Mouse (Mus musculus) heart, embryonic 12.5 days (tissue): ENCODE measurements around the gene Tent4a. TPM values are rescaled to one million over a fixed set of nuclear protein-coding genes. Genes with fewer than 3 reads are reported as not detected.
A peak's percentile ranks its signal among the peaks of the same experiment; 100 is the strongest.

Experiments used
- ATAC-seq: fragments of 200-750 bp; cut with Nextera tagmentation; 2 replicates; pipeline ENCODE4 v1.8.0; 2017; ENCODE audit warnings: moderate TSS enrichment, moderate library complexity; ENCODE audit not compliant: insufficient number of reproducible peaks, low FRiP score
- H3K27ac ChIP-seq: fragments of 300-500 bp; sonication (generic); 2 replicates; pipeline ENCODE4 v1.5.1; 2016; ENCODE audit warnings: mild to moderate bottlenecking, moderate library complexity; ENCODE audit not compliant: poor library complexity, severe bottlenecking
- H3K27me3 ChIP-seq: fragments of 300-500 bp; sonication (generic); replicated peaks from 2 replicates; pipeline ENCODE4 v1.6.1; 2016; ENCODE audit warnings: mild to moderate bottlenecking, moderate library complexity
- H3K36me3 ChIP-seq: fragments of 300-500 bp; sonication (generic); 2 replicates; pipeline ENCODE4 v1.6.1; 2016; ENCODE audit warnings: mild to moderate bottlenecking, moderate library complexity
- H3K4me1 ChIP-seq: fragments of 300-500 bp; sonication (generic); replicated peaks from 2 replicates; pipeline ENCODE4 v1.6.1; 2016; ENCODE audit warnings: mild to moderate bottlenecking
- H3K4me2 ChIP-seq: fragments of 300-500 bp; sonication (generic); 2 replicates; pipeline ENCODE4 v1.6.1; 2016; ENCODE audit warnings: mild to moderate bottlenecking, moderate library complexity
- H3K4me3 ChIP-seq: fragments of 300-500 bp; sonication (generic); 2 replicates; pipeline ENCODE4 v1.5.1; 2016; ENCODE audit warnings: mild to moderate bottlenecking
- H3K9ac ChIP-seq: fragments of 300-500 bp; sonication (generic); 2 replicates; pipeline ENCODE4 v1.6.1; 2016; ENCODE audit warnings: mild to moderate bottlenecking, moderate library complexity
- H3K9me3 ChIP-seq: fragments of 300-500 bp; sonication (generic); replicated peaks from 2 replicates; pipeline ENCODE4 v1.6.1; 2016; ENCODE audit warnings: mild to moderate bottlenecking, moderate library complexity
- WGBS: fragments of 180-500 bp; shearing (Covaris S2); methylation state at CpG from one replicate; pipeline ENCODE4 v1.1.7; 2016; 5-methylcytosine and 5-hydroxymethylcytosine counted together
- polyA plus RNA-seq: library from polyadenylated mRNA; unstranded; fragments of >200 nt; fragmentation: Nextera tagmentation; extraction: Ambion mirVana; gene quantifications from 2 replicates; pipeline ENCODE4 v1.2.1, GENCODE M21; 2016

Tent4a gene
- polyA plus RNA-seq, 1 experiment from 2014 or later: 4.0 TPM

- 24% methylated on average over 3 of the region's 3 CpGs for WGBS
- Histone ChIP-seq H3K4me3 (no peak overlapping the region), H3K4me2 (no peak overlapping the region), H3K9ac (no peak overlapping the region), H3K27ac (no peak overlapping the region), H3K27me3 (0 out of 2 replicates have a peak, but pooled peaks cover 2% of the 10 kb centered on the region), H3K9me3 (no peaks in the 10 kb centered on the region), H3K36me3 (no peaks in the 10 kb centered on the region), H3K4me1 (peaks cover 46% of the 10 kb centered on the region)
- ATAC-seq: no peak
These were observed 10.6 kb upstream of the Tent4a start for GRCm38 (mm10) chr13:69545019-69545418.

DNA sequence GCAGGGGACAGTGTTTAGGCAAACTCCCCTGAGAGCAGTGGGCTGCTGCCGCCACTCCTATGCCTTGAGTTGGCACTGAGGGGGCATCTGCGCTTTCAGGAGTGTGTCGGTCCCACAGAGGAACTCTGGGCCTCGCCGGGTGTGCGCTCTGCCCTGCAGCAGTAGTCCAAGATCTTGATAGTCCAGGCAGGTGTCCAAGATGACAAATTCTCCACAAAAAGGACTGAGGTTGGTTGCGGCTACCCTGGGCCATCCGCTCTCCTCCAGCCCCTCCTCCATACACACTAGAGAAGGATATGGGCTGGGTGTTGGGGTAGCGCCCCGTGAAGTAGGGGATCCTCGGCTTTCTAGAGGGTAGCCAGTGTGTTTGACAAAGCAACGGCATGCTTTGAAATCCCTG lies 9.2 kb upstream of the Tent4a start:
- Histone ChIP-seq H3K27me3 (0 out of 2 replicates have a peak, but pooled peaks cover 2% of the 10 kb centered on the region), H3K4me2 (peak overlapping the region; percentile 64), H3K27ac (peak overlapping the region; percentile 76), H3K36me3 (no peaks in the 10 kb centered on the region), H3K4me3 (peak overlapping the region; percentile 33), H3K9me3 (no peaks in the 10 kb centered on the region), H3K9ac (peak overlapping the region; percentile 57), H3K4me1 (peaks cover 60% of the 10 kb centered on the region)
- ATAC-seq: 0 out of 2 replicates have a peak, but pooled peaks have one; percentile 13
- 44% methylated on average over 12 of the region's 12 CpGs for WGBS

- Histone ChIP-seq H3K4me2 (peak overlapping the region; percentile 64), H3K9ac (peak overlapping the region; percentile 57; the same call in 1 of the 2 replicates), H3K27me3 (0 out of 2 replicates have a peak, but pooled peaks cover 2% of the 10 kb centered on the region), H3K27ac (peak overlapping the region; percentile 76), H3K4me3 (peak overlapping the region; percentile 1; the same call in 1 of the 2 replicates), H3K4me1 (peaks cover 66% of the 10 kb centered on the region), H3K36me3 (no peaks in the 10 kb centered on the region), H3K9me3 (no peaks in the 10 kb centered on the region)
- 0 out of 2 replicates have a peak, but pooled peaks have one; percentile 13 for ATAC-seq
- WGBS: 35% methylated on average over 17 of the region's 17 CpGs
These were observed 8.3 kb upstream of the Tent4a start for GRCm38 (mm10) chr13:69542571-69543352.

- Histone ChIP-seq H3K4me1 (peaks cover 64% of the 10 kb centered on the region), H3K27ac (peak overlapping the region; percentile 4; the same call in 1 of the 2 replicates), H3K9me3 (no peaks in the 10 kb centered on the region), H3K4me2 (no peak overlapping the region), H3K27me3 (0 out of 2 replicates have a peak, but pooled peaks cover 2% of the 10 kb centered on the region), H3K9ac (no peak overlapping the region), H3K36me3 (no peaks in the 10 kb centered on the region), H3K4me3 (no peak overlapping the region)
- 59% methylated on average over 10 of the region's 10 CpGs for WGBS
- no peak for ATAC-seq
These were observed 7.4 kb upstream of the Tent4a start for GRCm38 (mm10) chr13:69541776-69542175.

DNA sequence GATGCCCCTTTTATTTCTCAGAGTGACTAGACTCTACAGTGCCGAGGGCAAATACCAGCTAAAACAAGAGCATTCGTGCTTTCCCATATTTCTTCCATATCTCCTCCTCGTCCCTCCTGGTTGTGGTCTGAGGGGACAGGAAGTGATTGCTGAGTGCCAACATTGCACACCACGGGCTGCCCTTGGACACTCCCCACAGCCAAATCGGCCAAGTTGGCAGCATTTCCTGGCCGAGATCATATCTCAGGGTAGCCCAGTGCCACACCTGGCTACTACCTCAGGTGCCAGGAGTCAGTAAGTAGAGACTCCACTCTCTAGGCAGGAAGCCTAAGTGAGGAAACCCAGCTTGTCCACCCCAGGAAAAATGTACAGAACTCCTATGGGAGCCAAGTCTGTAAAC lies 6.8 kb upstream of the Tent4a start:
- Histone ChIP-seq H3K4me1 (peaks cover 66% of the 10 kb centered on the region), H3K36me3 (no peaks in the 10 kb centered on the region), H3K4me3 (no peak overlapping the region), H3K9ac (no peak overlapping the region), H3K27me3 (0 out of 2 replicates have a peak, but pooled peaks cover 2% of the 10 kb centered on the region), H3K4me2 (no peak overlapping the region), H3K27ac (0 out of 2 replicates have a peak overlapping the region, but pooled peaks have one; percentile 4), H3K9me3 (no peaks in the 10 kb centered on the region)
- 54% methylated on average over 6 of the region's 6 CpGs for WGBS
- ATAC-seq: no peak

GRCm38 (mm10) chr13:69538327-69538726 lies 3.9 kb upstream of the Tent4a start:
- Histone ChIP-seq H3K36me3 (no peaks in the 10 kb centered on the region), H3K4me2 (peak overlapping the region; percentile 3; the same call in 1 of the 2 replicates), H3K27me3 (no peaks in the 10 kb centered on the region), H3K4me3 (no peak overlapping the region), H3K27ac (0 out of 2 replicates have a peak overlapping the region, but pooled peaks have one; percentile 20), H3K9me3 (no peaks in the 10 kb centered on the region), H3K4me1 (peaks cover 65% of the 10 kb centered on the region), H3K9ac (no peak overlapping the region)
- no peak for ATAC-seq
- WGBS: 23% methylated on average over 4 of the region's 4 CpGs

DNA sequence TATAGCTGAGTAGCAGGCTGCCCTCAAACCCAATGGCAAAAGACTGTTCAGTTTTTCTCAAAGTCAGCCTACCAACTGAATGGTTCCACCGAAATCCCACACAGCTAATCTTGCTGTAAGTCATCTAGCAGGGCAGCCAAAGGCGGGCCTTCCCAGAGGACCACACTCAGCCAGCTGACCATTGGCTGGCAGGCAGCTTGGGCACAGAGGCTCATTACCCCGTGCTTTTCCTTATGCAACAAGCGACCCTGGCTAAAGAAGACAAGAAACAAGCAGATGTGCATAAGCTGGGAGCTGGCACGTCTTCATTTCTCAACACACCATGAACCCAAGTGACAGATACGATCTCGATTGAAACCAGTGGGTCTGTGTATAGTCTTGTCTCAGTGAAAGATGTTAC lies 2.9 kb upstream of the Tent4a start:
- H3K4me1 ChIP-seq: peaks cover 61% of the 10 kb centered on the region

GRCm38 (mm10) chr13:69536021-69536420 lies 1.6 kb upstream of the Tent4a start:
- H3K4me2 ChIP-seq: peak overlapping the region; percentile 91
- WGBS: 73% methylated on average over 4 of the region's 4 CpGs
- no peaks in the 10 kb centered on the region for H3K9me3 ChIP-seq
- no peaks in the 10 kb centered on the region for H3K27me3 ChIP-seq
- H3K4me1 ChIP-seq: peaks cover 63% of the 10 kb centered on the region
- peak overlapping the region; percentile 96; the same call in 1 of the 2 replicates for H3K9ac ChIP-seq
- ATAC-seq: no peak
- H3K4me3 ChIP-seq: peak overlapping the region; percentile 82; the same call in 1 of the 2 replicates
- H3K36me3 ChIP-seq: no peaks in the 10 kb centered on the region
- H3K27ac ChIP-seq: no peak overlapping the region

More for the DNA sequence above, 2.9 kb upstream of the Tent4a start:
- no peaks in the 10 kb centered on the region for H3K36me3 ChIP-seq
- H3K4me3 ChIP-seq: no peak overlapping the region
- no peaks in the 10 kb centered on the region for H3K9me3 ChIP-seq
- H3K9ac ChIP-seq: no peak overlapping the region
- H3K4me2 ChIP-seq: no peak overlapping the region
- H3K27me3 ChIP-seq: no peaks in the 10 kb centered on the region
- WGBS: 78% methylated on average over 7 of the region's 7 CpGs
- no peak for ATAC-seq
- no peak overlapping the region for H3K27ac ChIP-seq

GRCm38 (mm10) chr13:69534654-69535551 lies 486 bp upstream of the Tent4a start:
- Histone ChIP-seq H3K9me3 (no peaks in the 10 kb centered on the region), H3K27me3 (no peaks in the 10 kb centered on the region), H3K4me2 (peak overlapping the region; percentile 91), H3K27ac (peak overlapping the region; percentile 96), H3K36me3 (peaks cover 6% of the 10 kb centered on the region), H3K9ac (peak overlapping the region; percentile 96), H3K4me3 (peak overlapping the region; percentile 82), H3K4me1 (peaks cover 62% of the 10 kb centered on the region)
- ATAC-seq: peak; percentile 93
- under 1% methylated on average over 81 of the region's 86 CpGs for WGBS

- 5% methylated on average over 155 of the region's 155 CpGs for WGBS
- H3K27me3 ChIP-seq: no peaks in the 10 kb centered on the region
- peak within 1 kb of the TSS; percentile 82 for H3K4me3 ChIP-seq
- peaks cover 53% of the 10 kb centered on the region for H3K4me1 ChIP-seq
- H3K4me2 ChIP-seq: peak within 1 kb of the TSS; percentile 91
- H3K9me3 ChIP-seq: no peaks in the 10 kb centered on the region
- H3K9ac ChIP-seq: peak within 1 kb of the TSS; percentile 91
- ATAC-seq: peak; percentile 47; the same call in 1 of the 2 replicates
- peak within 1 kb of the TSS; percentile 96 for H3K27ac ChIP-seq
- peaks cover 13% of the 10 kb centered on the region for H3K36me3 ChIP-seq
These were observed 748 bp downstream of the Tent4a start, which contains the start of gene Nsun2 for GRCm38 (mm10) chr13:69533405-69534333. Nsun2 (plus strand) TSS chr13:69533746.
